Mouse (Mus musculus) bone marrow, adult 2 months (tissue): ENCODE results near the gene Gm11037. TPM values are rescaled to one million over a fixed set of nuclear protein-coding genes. Genes with fewer than 3 reads are reported as not detected.

ENCODE experiments used
- H3K27ac ChIP-seq: fragments of 200-500 bp; 2 replicates; pipeline ENCODE4 v1.5.1; 2012; ENCODE audit warnings: low read depth, mild to moderate bottlenecking, control low read depth, inconsistent platforms, low read length; ENCODE audit not compliant: control insufficient read depth, poor library complexity, insufficient read depth
- H3K4me1 ChIP-seq: fragments of 200-500 bp; 2 replicates; pipeline ENCODE4 v1.6.1; 2011; ENCODE audit warnings: low read length; ENCODE audit not compliant: control insufficient read depth, insufficient read depth
- H3K4me3 ChIP-seq: fragments of 200-500 bp; replicated peaks from 2 replicates; pipeline ENCODE3; 2011; ENCODE audit warnings: mild to moderate bottlenecking, low read depth, low read length, control low read depth; ENCODE audit not compliant: control insufficient read depth
- CTCF ChIP-seq: fragments of 200-500 bp; IDR thresholded peaks from 2 replicates; pipeline ENCODE4 v1.5.1; 2011; ENCODE audit warnings: low read length, control low read depth; ENCODE audit not compliant: control insufficient read depth, insufficient read depth
- POLR2A ChIP-seq: fragments of 200-500 bp; IDR thresholded peaks from 2 replicates; pipeline ENCODE4 v1.6.1; 2011; ENCODE audit warnings: low read depth, mild to moderate bottlenecking, control low read depth, low read length, borderline replicate concordance; ENCODE audit not compliant: control insufficient read depth
- WGBS: fragments of 180-500 bp; shearing (Covaris S2); methylation state at CpG from one replicate; pipeline ENCODE4 v1.1.7; 2018; 5-methylcytosine and 5-hydroxymethylcytosine counted together
- polyA plus RNA-seq: library from polyadenylated mRNA; stranded (reverse); fragments of >200 nt; gene quantifications from 2 replicates; pipeline ENCODE4 v1.2.4, GENCODE M21; 2011; ENCODE audit warnings: low replicate concordance; ENCODE audit not compliant: missing spikeins, insufficient read depth, insufficient read length

Gm11037 gene
- polyA plus RNA-seq, 1 experiment = not detected

- TF ChIP-seq POLR2A (no peak), CTCF (no peak)
- Histone ChIP-seq H3K4me1 (no peaks in the 10 kb centered on the region; the same call in 1 of the 2 replicates), H3K4me3 (no peak overlapping the region), H3K27ac (no peak overlapping the region)
- WGBS = 89% methylated on average over 8 of the region's 8 CpGs
Observed at GRCm38 (mm10) chr2:131148353-131149253, 15.3 kb downstream of the Gm11037 start.

DNA sequence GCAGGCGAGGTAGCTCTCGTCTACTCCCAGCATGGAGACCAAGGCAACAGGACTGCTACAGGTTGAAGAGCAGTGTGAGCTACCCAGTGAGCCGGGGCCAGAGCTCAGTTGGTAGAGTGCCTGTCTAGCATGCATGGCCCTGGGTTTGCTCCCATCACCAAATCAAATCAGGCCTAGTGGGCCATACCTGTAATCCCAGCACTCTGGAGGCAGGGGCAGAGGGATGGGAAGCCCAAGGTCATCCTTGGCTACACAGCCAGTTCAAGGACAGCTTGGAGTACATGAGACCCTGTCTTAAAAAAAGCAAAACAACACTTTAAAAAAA, 15.9 kb downstream of the Gm11037 start:
- no peaks in the 10 kb centered on the region; the same call in 1 of the 2 replicates for H3K4me1 ChIP-seq
- TF ChIP-seq POLR2A (no peak), CTCF (no peak)
- WGBS = 90% methylated on average over 3 of the region's 3 CpGs
- H3K4me3 ChIP-seq = no peak overlapping the region
- no peak overlapping the region for H3K27ac ChIP-seq

DNA sequence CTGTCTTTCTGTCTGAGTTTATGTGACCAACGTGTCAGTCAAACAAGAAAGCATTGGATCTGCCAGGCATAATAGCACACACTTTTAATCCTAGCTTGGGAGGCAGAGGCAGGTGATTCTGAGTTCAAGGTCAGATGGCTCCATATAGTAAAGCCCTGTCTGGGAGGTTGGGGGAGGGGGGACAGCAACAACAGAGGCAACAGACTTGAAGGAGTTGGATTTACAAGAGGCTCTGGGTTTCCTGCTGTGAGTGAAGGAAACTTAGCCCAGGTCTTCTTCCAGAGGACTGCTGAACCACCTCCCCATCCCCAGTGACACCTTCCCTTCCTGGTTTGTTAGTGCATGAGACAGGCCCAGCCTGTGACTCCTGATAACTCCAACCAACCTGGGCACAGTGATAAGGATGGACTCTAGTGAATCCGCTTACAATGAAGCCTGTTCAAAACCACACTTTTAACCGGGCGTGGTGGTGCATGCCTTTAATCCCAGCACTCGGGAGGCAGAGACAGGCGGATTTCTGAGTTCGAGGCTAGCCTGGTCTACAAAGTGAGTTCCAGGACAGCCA, 19.0 kb downstream of the Gm11037 start:
- no peak for TF ChIP-seq POLR2A
- no peak for TF ChIP-seq CTCF
- no peaks in the 10 kb centered on the region; the same call in 1 of the 2 replicates for H3K4me1 ChIP-seq
- 72% methylated on average over 7 of the region's 7 CpGs for WGBS
- no peak overlapping the region for H3K4me3 ChIP-seq
- H3K27ac ChIP-seq = no peak overlapping the region

DNA sequence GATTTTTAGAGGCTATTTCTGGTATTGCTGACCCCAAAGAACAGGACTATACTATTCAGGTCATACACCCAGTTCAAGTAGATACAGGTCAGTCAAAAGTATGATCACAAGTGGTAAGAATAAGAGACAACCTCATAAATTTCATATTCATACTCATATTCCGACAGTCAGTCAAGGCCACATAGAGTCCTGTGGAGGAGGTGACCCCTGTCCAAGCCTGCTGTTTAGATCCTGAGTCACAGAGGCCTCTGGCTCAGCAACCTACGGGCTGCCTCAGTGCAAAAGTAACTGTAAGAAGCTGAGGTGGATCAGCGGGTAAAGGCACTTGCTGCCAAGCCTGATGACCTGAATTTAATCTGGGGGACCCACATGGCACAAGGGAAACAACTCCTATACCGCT, 20.7 kb downstream of the Gm11037 start:
- Histone ChIP-seq H3K27ac (no peak overlapping the region), H3K4me3 (no peak overlapping the region), H3K4me1 (peaks cover 4% of the 10 kb centered on the region; the same call in 1 of the 2 replicates)
- WGBS = 83% methylated on average over 4 of the region's 4 CpGs
- TF ChIP-seq CTCF (no peak), POLR2A (no peak)

DNA sequence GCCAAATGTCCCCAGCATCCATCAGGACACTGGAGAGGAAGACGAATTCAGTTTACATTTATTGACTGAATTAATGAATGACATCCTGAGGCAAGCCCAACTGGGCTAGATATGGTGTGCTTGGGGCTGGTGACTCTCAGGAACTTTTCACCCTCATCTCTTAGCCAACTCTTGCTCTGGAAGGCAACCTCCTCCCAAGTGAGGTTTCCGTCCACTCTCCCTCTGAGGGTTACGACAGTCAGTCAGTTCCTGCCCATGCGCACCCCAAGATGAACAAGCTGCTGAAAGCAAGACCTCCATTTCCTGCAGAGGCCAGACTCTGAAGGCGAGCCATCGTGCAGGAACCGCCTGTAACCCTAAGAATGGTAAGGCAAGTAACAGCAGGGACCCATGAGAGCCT, 23.7 kb downstream of the Gm11037 start:
- H3K27ac ChIP-seq = peak overlapping the region; percentile 16; the same call in 1 of the 2 replicates
- no peak overlapping the region for H3K4me3 ChIP-seq
- TF ChIP-seq CTCF (no peak), POLR2A (no peak)
- H3K4me1 ChIP-seq = peaks cover 4% of the 10 kb centered on the region; the same call in 1 of the 2 replicates
- 53% methylated on average over 7 of the region's 7 CpGs for WGBS

DNA sequence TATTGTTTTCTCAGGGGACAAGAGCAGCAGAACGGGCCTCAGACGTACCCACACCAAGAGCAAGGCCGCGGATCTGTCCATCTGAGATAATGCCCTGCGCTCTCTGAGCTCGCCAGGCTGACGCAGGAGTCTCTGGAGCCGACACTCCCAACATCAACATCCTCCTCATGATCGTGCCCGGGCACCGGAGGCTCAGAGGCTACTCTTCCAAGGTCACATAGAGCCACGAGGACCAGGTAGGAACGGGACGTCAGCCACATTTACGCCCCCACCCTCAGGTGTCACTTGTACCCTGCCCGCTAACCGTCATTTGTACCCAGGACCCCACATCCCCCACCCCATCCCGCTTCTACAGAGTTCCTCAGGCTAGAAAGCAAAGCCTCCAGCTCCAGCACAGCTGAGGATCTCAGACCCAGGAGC, 26.2 kb downstream of the Gm11037 start:
- peaks cover 4% of the 10 kb centered on the region; the same call in 1 of the 2 replicates for H3K4me1 ChIP-seq
- peak; percentile 62; the same call in 1 of the 2 replicates for TF ChIP-seq POLR2A
- TF ChIP-seq CTCF = no peak

DNA sequence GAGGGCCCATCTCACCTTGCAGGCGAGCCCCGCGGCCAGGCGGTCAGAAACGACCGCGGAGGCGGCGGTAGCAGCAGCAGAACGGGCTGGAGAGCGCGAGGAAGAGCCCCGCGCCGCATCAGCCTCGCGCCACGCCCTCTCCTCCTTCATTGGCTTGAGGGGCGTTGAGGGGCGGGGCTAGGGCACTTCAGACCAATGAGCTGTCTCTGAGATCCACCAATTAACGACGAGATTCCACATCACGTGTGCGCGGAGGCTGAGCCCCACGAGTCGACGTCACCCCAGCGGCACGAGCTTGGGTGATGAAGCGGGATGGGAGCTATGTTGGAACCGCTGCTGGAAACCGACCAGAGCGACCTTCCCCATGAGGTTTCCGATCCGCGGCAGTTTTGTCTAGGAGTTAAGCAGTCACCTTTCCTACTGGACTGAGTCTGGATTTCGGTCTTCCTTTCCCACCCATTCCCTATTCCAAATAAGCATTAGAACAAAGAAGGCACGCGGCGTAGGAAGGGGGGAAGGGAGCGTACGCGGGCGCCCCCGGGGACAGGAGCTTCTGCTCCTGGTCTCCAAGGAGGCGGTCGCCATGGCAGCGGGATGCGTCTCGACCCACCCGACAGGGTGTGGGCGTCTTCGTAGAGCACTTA, 26.8 kb downstream of the Gm11037 start, which contains the start of gene 1700037H04Rik:
TSS of gene 1700037H04Rik (minus strand) at position 144 of the 644 bp plus-strand sequence.
- TF ChIP-seq CTCF (no peak), POLR2A (peak; percentile 88)
- Histone ChIP-seq H3K4me1 (peaks cover 4% of the 10 kb centered on the region; the same call in 1 of the 2 replicates), H3K27ac (peak within 1 kb of the TSS; percentile 78), H3K4me3 (peak within 1 kb of the TSS; percentile 77)
- under 1% methylated on average over 54 of the region's 54 CpGs for WGBS

More for the DNA sequence above, 26.2 kb downstream of the Gm11037 start:
- Histone ChIP-seq H3K27ac (peak overlapping the region; percentile 78), H3K4me3 (peak overlapping the region; percentile 77)
- 0% methylated on average over 18 of the region's 18 CpGs for WGBS

DNA sequence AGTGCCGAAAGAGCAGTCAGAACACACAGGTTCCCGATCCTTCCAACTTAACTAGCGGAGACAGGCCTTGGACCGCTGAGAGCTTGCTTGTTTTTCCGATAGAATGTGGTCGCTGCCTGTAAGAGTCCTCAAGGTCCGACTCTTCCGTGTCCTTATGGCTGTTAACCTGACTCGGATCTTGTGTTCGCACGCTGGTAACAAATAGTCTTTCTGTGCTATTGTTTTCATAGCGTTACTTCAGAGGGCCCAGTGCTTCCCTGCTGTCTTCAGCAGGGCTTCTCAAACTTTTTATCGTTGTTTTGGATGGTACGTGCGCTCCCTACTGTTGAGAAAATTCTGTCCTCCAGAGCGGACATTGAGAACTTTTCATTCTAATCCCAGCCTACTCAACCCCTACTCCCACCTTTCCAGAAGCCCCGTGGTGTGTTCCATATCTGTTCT, 27.4 kb downstream of the Gm11037 start:
- H3K4me1 ChIP-seq = peaks cover 4% of the 10 kb centered on the region; the same call in 1 of the 2 replicates
- H3K27ac ChIP-seq = peak overlapping the region; percentile 46; the same call in 1 of the 2 replicates
- TF ChIP-seq POLR2A (no peak), CTCF (no peak)
- H3K4me3 ChIP-seq = peak overlapping the region; percentile 73
- 1% methylated on average over 17 of the region's 17 CpGs for WGBS
